Mouse (Mus musculus) embryonic fibroblast, embryonic 13.5 days (primary cell): ENCODE measurements around the gene Pde4d. TPM values are rescaled to one million over a fixed set of nuclear protein-coding genes. Genes with fewer than 3 reads are reported as not detected.

Experiments used
- H3K27ac ChIP-seq: 2 replicates; pipeline ENCODE4 v1.5.1; 2012; ENCODE audit warnings: low read length, control low read depth, inconsistent platforms; ENCODE audit not compliant: insufficient read depth
- H3K4me1 ChIP-seq: 2 replicates; pipeline ENCODE4 v1.6.1; 2011; ENCODE audit warnings: low read length; ENCODE audit not compliant: control insufficient read depth, insufficient read depth
- H3K4me3 ChIP-seq: 2 replicates; pipeline ENCODE4 v1.5.1; 2011; ENCODE audit warnings: mild to moderate bottlenecking, control low read depth, low read length; ENCODE audit not compliant: insufficient read depth
- CTCF ChIP-seq: IDR thresholded peaks from 2 replicates; pipeline ENCODE4 v1.5.1; 2011; ENCODE audit warnings: mild to moderate bottlenecking, control low read depth, low read length, moderate library complexity, borderline replicate concordance; ENCODE audit not compliant: insufficient read depth
- POLR2A ChIP-seq: IDR thresholded peaks from 2 replicates; pipeline ENCODE4 v1.6.1; 2011; ENCODE audit warnings: low read depth, mild to moderate bottlenecking, control low read depth, low read length, moderate library complexity
- polyA plus RNA-seq: library from polyadenylated mRNA; stranded (reverse); fragments of >200 nt; gene quantifications from 2 replicates; pipeline ENCODE4 v1.2.4, GENCODE M21; 2011; ENCODE audit warnings: low read depth; ENCODE audit not compliant: missing spikeins, insufficient read length

The Pde4d gene
- polyA plus RNA-seq, 1 experiment: 26.9 TPM

DNA sequence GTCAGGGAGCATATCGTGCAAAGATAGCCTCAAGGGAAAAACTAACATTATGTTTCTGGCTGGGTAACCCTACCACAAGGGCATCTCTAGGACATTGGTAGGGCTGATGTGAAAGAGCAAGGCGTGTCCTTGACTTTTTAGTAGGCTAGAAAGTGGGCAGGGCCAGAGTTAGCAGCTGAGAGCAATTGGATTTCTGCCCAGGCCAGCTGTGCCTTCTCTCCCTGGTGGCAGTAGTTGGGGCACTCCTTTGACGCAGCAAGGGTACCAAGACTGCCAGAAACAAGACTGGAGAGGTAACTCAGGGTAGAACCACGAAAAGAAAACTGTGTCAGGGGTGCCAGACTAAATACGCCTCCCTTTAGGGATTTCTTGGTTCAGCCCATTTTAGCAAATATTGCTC is 1536.1 kb downstream of the Pde4d start:
- Histone ChIP-seq H3K4me1 (no peaks in the 10 kb centered on the region), H3K27ac (no peak overlapping the region), H3K4me3 (no peak overlapping the region)
- no peak for TF ChIP-seq POLR2A
- TF ChIP-seq CTCF: no peak

DNA sequence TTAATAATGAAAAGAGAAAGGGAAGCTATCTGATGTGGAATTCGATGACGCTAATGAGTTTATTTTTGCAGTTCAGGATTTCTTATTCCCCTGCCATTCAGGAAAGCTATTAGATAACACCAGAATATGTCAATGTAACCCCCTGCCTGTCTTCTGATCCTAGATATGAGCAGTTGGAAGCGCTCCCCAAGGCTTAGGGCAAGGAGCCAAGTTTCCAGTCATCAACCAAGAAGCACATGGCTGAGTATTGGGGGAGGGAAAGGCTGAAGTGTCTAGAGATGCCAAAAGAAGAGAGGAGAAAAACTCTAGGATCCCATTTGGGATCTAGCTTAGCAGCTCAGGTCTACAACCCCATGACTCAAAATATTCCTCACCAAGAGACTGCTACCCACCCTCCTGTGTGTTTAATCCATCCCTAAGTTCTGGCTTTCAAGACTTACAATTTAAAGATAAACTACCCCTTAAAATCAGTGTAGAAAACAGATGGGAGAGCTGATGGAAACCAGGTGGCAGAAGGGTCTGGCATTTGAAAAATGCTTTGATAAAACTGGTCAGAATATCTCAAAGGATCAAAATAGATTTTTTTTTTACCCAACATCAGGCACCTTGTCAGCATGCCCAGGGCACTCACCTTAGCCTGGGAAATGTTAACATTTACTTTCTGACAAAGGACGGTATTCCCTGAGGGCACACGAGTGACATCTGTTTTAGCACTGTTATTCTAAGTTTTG is 1543.2 kb downstream of the Pde4d start:
- TF ChIP-seq POLR2A: no peak
- no peak overlapping the region for H3K4me3 ChIP-seq
- no peaks in the 10 kb centered on the region for H3K4me1 ChIP-seq
- 0 out of 2 replicates have a peak overlapping the region, but pooled peaks have one; percentile 19 for H3K27ac ChIP-seq

DNA sequence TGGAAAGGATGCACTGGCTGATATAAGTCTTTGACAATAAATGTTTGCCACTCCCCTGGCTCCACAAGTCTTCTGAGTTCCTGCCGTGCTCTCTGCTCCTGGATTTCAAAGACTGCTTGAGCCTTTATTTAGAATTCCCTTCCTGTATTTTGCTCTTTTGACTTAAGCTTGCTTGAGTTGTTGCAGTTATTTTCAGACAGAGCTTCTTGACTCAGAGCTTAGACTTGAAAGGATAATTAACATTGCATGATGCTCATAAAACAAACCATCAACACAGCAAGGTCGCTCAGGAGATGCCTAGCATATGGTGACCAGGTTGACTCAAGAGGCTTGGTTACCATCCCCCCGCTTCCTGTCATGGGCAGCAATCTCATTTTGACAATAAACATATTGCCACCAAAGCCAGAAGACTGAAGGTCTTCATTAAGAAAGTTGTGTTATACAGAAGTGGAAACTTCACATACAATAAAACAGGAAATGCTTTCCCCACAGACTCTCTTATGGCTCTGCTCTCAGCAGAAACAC is 1544.6 kb downstream of the Pde4d start:
- Histone ChIP-seq H3K4me3 (no peak overlapping the region), H3K27ac (no peak overlapping the region), H3K4me1 (no peaks in the 10 kb centered on the region)
- TF ChIP-seq CTCF: no peak
- TF ChIP-seq POLR2A: no peak

DNA sequence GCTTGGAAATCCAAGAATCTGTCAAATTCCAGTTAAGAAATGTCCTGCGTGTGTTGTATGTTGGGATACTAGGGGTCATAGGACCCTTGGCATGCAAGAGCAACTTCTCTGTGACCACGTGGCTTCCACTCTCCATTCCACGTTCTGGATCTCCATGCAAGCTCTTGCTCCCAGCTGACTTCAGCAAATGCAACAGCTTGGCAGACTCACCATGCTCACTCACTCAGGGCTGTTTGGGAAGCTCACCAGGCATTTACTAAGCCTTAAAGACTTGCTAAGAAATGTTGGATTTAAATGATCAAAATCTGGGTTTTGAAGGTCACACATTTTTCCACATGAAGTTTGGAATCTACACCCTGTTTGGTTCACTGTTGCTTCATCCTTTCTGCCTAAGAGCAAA is 1552.3 kb downstream of the Pde4d start:
- no peak for TF ChIP-seq CTCF
- no peak for TF ChIP-seq POLR2A
- H3K4me1 ChIP-seq: no peaks in the 10 kb centered on the region
- no peak overlapping the region for H3K27ac ChIP-seq
- no peak overlapping the region for H3K4me3 ChIP-seq

Other genes starting within 250 kb of the Pde4d start
- gene Elovl7, start 235.5 kb upstream of the Pde4d start, polyA plus RNA-seq: 1.2 and 1.5 TPM in 2 replicates
- gene Depdc1b, start 133.6 kb upstream of the Pde4d start, polyA plus RNA-seq: 2.5 and 3.5 TPM in 2 replicates